Mouse (Mus musculus) neural tube, embryonic 10.5 days (tissue): ENCODE results near the gene Ano4.
"Not testable (repeated sequence)": the region's sequence is repeated elsewhere in the genome, so short reads cannot be mapped to it uniquely, and the experiment has no call there.

Experiments used
- DNase-seq: peaks from one replicate; pipeline ENCODE4 v3.0.0-alpha.2; 2017; ENCODE audit warnings: low spot score; ENCODE audit errors: extremely low spot score

Ano4 gene

DNA sequence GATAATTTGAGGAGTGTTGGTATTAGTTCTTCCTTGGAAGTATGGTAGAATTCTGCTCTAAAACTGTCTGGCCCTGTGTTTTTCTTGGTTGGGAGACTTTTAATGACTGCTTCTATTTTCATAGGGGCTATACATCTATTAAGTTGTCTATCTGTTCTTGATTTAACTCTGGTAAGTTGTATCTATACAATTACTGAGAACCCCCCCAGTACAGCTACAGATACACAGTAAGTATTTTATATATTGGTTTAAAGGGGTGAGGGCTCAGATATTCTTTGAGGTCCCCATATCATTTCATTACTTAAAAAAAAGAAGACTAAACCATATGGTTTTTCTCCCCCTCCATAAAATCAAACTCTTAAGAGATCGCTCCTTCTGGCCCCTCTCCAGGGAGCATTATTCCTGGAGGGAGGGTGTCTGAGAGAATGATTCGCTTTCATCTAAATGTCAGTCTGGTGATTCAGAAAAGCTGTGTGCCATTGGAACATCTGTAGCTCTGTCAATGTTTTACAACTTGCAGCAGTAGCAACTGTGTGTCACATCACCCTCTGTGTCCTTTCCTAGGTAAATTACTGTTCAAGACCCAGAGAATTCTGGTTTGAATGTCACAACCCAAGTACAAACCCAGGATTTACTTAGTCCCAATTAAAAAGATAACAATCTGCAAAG lies 189.6 kb downstream of the Ano4 start:
- DNase-seq, result no peak

DNA sequence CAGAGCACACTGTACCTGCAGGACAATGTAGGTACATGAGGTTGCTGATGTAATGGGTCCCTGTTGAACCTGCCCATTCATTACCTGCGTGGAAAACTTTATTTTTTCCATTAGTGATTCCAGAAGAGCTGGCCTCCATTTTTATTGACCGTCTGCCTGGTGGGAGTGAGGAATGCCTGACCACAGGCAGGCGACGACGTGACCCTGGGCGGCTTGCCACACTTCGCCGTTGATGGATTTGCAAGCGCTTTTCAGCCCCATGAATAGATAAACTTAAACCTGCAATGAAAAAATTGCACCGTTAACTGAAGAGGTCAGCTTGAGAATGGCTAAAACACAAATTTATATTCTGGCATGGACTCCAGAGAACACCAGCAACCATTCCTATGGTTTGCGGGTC lies 195.4 kb downstream of the Ano4 start:
- DNase-seq, result no peak

DNA sequence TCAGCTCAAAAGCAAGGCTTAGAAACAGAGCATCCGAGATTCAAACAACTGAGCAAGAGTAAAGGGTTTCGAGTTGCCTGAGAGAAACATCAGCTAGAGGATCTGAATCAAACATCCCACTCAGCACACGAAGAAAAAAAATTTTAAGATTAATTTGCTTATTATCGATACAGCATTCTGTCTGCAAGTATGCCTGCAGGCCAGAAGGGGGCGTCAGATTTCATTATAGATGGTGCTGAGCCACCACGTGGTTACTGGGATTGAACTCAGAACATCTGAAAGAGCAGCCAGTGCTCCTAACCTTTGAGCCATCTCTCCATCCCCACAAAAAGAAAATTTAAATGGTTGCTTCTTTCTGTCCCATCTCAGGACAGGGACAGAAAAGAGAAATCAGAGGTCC lies 223.2 kb downstream of the Ano4 start:
- no peak for DNase-seq

DNA sequence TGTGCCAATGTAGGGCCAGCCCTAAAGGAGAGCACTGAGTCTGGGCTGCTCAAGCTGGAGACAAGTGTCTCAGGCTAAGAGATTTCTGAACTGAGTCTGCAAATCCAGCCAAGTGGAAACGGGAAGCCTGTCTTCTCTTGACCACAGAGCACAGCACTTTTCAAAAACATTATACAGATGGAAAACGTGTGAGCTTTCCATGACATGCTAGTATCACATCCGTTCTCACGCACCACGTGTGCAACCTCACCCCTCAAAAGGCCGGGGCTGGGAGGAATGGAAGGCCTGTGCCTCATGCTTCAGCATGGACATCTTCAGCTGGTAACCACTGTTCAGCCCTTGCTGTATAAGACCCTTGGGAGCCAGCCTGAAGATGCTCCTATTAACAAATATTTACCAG lies 230.2 kb downstream of the Ano4 start:
- DNase-seq, result no peak

DNA sequence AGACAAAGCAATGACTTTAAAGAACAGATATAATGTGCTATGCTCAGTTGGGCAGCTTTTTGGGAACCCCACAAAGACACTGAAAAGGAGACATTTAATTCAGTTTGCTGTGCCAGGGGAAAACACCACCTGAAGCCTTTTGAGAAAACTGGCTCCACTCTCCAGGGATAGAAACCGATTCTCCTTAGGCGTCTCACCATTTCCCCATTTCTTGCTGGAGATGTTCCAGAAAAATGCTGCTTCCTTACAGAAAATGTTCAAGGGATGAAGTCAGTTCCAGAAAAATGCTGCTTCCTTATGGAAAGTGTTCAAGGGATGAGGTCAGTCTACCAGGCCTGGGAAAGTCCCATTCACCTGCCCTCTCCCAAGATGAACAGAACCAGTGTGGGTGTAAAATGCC lies 233.1 kb downstream of the Ano4 start:
- no peak for DNase-seq

DNA sequence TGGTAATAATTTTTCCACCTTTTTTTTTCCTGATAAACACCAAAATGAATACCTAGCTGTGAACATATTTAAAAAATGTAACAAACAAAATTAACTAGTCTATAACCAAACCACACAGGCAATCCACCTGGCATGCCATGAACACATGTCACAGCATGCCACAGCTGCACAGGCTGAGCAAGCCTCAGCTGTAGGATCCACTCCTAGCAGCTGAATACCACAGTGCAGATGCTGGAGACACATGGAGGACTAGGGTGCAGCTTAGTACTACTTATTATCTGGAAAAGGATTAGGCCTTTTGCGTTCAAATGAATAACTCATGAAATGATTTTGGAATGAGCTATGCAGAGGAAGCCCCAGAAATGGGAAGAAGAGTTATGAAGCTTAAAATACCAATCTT lies 233.6 kb downstream of the Ano4 start:
- no peak for DNase-seq

DNA sequence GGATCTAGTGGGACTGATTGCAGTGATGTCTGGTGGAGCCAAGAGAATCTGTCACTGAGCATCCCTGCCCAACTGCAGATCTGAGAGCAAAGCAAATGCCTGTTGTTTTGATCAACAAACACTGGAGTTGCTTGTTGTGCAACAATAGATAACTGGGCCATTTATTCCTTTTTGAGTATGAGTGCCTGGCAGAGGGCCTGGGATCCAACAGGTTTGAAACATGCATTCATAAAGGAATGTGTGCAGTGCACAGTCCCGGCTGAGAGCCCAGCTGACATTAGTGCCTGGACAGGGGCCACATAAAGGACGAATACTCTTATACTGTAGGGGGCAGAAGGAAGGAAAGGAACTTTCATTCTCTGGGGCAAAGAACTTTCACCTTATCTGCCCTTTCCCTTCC lies 241.0 kb downstream of the Ano4 start:
- DNase-seq, result no peak

DNA sequence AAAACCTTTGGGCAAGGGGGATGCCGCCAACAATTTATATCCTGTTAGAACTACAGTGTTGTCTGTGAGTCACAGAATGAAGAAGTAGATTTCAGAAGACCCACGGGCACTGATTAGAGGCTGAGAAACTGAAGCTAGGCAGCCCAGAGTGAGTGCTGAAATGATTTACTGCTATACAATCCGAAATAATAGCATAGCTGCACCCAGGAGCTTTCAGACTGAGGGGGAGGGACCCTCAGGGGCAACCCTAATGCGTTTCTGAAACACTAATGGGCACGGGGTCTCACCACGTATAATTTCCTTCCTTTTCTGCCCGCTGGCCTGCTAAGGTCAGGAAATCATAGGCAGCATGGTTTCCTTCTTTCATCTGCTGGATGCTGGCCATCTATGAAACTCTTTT lies 242.5 kb downstream of the Ano4 start:
- no peak for DNase-seq

DNA sequence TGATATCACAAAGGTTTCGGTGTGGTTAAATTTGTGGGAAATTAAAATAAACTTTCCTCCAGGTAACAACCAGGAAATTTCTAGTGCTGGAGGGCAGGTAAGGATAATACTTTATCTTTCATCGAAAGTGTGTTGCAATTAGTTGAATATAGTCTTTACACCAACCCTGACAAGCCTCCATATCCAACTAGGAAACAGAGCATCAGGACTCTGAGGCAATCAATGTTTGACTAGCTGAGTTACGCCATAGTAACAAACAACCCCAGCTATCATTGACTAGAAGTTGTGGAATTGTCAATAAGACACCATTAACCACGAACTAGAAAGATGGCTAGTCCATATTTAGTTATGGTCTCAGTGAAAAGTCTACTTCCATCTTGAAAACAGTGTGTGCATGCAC lies 246.4 kb downstream of the Ano4 start:
- DNase-seq, result no peak

DNA sequence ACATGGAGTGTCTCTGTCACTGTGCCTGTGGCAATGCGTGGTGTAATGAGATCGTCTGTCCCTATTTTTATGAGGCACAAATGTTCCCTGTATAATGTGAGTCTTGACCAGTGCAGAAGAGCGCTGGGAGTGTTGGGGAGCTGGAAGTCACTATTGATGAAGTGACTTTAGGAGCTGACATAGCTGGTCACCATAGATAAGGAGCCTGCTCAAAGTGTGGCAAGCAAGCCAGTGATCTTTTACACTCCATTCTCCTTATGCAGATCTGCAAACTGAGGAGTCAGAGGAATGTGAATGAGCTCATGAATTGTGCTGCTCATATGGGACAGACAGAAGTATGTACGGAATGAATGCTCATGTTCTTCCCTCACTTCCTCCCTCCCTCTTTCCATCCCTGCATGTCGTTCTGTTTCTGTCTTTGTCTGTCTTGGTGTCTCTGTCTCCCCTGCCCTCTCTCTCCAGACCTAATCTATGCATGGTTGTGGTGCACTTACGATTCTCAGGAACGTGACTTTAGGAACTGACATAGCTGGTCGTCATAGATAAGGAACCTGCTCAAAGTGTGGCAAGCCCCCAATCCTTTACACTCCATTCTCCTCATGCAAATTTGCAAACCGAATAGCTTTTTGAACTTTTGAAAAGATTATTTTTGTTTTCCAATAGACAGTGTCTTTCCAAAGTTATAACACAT lies 252.1 kb downstream of the Ano4 start:
- DNase-seq, result no peak

DNA sequence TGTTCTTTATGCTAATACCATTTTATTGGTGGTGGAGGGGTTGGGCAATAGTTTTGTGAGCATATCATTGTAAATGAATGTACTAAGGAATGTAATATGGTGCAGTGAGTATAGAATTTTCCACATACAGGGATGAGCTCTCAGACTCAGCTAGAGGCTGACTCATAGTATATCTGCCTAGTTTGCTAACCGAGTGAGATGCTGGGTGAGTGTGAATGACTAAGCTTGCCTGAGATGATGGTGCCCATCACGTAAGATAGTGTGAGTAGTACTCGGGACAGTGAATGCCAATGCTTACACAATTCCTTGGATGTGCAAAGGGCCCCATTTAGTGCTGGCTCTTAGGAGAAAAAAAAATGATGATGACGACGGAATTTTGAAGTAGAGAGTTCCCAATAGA lies 267.1 kb downstream of the Ano4 start:
- no peak for DNase-seq

DNA sequence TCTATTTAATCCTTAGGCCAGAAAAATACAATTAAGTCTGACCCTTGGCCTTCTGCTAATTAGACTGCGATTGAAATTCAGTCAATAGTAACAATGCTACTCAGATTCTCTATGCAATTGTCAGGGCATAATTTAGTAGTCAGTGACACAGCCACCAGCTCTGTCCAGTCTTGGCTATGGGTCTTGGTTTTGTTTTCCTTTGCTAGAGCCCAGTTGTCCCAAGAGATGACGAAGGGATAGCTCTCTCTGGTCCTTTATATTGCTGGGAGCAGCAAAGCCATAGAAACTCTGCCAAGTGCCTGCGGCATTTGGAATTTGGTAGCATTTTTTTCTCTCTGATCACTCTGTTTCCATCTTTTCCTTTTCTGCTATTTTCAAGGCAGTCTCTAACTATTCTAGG lies 288.7 kb downstream of the Ano4 start:
- DNase-seq, result no peak

DNA sequence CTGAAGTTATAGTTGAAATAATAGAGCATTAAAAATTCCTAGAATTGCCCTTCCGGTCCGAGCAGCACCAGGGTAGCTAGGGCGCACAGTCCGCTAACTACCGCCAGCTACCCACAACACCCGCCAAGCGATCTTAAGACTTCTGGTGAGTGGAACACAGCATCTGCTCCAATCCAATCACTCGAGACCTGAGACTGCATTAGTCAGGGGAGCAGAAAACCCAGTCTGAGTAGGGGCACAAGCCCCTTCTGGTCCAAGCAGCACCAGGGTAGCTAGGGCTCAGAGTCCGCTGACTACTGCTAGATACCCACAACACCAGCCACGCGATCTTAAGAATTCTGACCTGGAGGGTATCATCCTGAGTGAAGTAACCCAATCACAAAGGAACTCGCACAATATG lies 299.6 kb downstream of the Ano4 start:
- not testable (repeated sequence) for DNase-seq

DNA sequence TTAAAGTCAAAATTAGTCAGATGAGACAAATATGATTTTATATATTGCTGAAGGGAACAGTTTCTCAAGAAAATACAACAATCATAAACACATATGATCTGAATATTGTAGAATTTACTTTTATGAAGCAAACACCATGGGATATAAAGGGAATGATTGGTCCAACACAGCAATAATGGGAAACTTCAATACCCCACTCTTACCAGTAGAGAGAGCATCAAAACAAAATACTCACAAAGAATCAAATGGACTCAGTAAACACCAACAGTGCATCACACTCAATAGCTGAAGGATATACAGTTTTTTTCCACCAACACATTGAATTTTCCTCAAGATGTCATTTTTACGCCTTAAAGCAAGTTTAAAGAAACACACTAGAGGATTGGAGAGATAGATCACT lies 300.4 kb downstream of the Ano4 start:
- no peak for DNase-seq

DNA sequence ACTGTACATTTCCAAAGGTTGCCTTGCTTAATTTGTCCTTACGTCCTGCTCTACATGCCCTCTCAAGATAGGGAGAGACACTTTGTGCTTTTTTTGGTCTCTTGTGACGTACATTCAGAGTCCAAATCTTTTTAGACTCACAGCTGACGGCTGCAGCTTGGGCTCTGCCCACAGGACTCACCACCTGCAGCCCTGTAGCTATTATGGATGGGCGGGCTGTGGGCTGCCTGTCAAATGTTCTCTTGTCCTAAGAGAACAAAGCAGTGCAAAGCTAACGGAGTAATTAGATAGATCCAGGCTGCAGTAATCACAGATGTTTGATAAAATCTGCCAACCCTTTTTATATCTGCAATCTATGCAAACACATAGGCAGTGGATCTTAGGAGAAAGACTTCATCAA lies 325.6 kb downstream of the Ano4 start:
- DNase-seq, result no peak

DNA sequence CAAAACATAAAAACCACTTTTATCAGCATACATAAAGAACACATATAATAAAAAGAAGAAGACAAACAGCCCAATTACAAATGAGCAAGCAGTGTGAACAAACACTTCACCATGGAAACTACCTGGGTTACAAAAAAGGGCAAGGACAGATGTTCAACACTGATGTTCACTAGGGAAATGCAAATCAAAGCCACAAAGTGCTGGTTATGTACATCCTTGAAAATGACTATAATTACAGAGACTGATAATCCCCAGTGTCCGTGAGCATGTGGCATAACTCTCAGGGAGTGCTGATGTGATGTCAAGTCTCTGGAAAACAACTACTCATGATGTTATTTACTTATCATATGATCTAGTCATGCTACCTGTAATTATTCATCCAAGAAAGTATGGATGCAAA lies 336.3 kb downstream of the Ano4 start:
- no peak for DNase-seq

DNA sequence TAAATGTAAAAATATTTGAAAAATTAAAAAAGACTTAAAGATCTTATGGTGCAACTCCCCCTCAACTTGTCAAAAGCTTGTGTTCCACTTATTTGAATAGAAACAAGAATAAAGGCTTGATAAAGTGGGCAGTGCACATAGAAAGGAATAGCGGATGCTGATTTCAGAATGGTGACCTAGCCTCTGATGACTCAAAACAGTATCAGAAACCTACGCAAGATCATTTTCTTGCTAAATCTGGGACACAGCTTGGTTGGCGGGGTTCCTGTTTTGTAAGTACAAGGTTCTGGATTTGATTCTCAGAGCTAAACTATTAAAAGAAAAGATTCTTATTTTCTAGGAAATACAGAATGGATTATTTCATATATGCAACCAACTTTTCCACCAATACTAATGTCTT lies 340.0 kb downstream of the Ano4 start:
- DNase-seq, result no peak

DNA sequence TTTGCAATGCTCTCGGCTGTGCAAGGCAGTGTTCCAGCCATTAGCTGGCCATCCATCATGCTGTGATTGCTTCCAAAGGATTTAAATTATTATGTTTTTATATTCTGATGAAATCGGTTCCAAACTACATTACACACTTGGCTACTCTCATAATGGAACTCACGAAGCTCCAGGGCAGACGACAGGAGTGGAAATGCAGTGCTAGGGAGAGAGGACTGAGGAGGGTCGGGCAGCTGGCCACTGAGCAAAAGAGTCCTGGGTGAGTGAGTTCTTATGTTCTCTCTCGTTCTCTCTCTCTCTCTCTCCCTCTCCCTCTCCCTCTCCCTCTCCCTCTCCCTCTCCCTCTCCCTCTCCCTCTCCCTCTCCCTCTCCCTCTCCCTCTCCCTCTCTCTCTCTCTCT lies 357.6 kb downstream of the Ano4 start:
- DNase-seq, result no peak

DNA sequence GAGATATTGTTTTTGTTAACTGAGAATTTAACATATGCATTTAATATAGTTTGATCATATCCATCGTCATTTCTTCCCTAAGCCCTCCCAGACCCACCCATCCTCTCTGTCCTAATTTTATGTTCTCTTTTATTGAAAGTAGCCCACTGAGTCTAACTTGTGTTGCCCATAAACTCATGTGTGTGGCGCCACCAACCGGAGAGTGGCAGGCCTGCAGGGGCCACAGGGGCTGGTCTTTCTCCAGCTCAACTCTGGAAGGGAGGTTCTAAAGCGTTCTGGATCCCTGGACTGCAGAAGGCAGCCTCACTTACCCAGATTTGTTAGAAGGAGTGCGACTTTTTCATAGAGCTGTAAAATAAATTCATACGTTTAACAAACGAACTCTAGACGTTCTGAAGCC lies 361.1 kb downstream of the Ano4 start:
- no peak for DNase-seq

DNA sequence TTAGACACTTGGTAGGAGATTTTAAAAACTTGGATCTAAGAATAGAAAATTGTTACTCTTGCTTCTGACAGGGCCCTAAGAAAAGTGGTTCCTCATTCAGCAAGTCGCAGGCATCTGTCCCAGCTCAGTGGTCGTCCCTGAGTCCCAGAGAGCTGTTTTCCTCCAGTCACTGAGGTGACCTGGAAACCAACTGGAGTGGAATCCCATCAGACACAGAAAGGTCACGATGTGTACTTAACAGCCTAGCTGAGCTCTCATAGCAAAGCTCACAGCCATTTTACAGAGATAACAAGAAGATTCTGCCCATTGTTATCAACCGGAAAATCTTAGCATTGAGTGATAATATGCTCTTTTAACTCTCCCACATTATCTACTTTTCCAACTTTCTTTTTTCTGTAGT lies 365.1 kb downstream of the Ano4 start:
- no peak for DNase-seq

DNA sequence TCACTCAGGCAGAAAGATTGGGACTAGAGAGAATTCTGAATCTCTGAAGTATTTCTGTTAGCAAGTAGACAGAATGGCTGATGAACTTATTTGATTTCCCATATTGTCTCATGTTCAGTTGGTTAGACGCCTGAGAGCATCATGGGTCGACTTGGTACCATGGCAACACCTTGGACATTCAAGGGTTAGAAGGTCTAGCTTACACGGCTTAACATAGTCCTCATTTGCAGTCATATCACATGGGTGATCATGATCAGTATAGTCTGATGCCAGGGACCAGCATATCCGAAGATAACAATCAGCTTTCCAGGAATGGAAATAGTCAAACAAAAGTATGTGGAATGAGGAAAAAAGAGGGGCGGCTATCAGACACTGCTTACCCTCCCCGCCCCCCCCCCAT lies 365.6 kb downstream of the Ano4 start:
- DNase-seq, result no peak

DNA sequence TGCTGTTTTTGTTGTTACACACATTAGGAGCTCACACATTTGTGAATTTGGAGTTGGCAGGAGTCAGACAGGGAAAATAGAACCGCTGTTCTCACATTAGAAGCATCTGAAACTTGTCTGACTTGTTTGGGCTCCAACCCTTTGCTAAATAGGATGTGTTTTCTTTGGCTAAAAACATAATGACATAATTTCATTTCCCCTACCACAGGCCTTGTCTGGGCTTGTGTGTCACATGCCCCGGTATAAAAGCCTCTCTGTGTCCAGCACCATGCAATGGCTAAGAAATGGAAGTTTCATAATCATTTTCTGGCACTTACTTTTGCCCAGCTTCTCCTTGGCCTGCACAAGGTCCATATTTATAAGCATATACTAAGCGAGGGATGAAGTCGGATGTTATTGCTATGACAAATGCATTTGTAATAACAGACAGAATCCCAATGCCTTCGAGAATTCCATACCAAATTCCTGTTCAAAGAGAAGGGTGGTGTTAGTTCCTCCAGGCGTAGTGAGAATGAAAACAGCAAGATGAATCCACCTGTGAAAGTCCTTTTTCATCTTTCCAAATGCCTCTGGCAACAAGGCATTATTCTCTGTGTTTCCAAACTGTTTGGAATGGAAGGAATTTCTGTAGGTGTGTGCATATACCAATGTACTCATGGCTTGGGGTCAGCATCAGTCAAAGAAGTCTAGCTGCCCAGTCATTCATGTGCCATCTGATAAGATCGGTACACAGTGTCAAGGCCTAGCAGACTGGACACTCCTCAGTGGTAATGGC lies 373.4 kb downstream of the Ano4 start:
- no peak for DNase-seq

DNA sequence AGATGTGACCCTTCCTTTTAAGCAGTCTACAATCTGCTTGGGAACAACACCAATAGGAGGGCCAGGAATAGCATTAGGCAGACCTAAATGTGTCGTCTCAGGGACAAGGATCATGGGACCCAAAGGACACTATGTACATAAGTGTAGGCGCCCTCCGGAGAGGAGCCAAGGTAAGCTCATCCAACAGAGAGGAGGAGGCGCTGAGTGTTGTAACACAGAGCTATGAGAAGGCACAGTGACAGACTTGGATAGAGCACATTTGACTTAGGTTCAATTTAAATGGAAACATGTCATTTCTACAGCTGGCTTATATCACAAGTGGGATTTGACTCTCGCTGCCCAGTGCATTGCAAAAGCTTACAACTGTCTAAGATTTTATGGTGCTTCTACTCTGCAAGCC lies 376.0 kb downstream of the Ano4 start:
- no peak for DNase-seq
